Mouse (Mus musculus) forebrain, embryonic 11.5 days (tissue): ENCODE results near the gene Lpp. TPM values are rescaled to one million over a fixed set of nuclear protein-coding genes. Genes with fewer than 3 reads are reported as not detected.

Experiments used
- ATAC-seq: fragments of 200-750 bp; cut with Nextera tagmentation; replicated peaks from 2 replicates; pipeline ENCODE4 v1.8.0; 2017; ENCODE audit warnings: moderate TSS enrichment; ENCODE audit not compliant: low FRiP score
- DNase-seq: peaks from one replicate; pipeline ENCODE4 v3.0.0-alpha.2; 2017; ENCODE audit warnings: low spot score
- H3K27ac ChIP-seq: fragments of 300-500 bp; sonication (generic); 2 replicates; pipeline ENCODE4 v1.5.1; 2014; ENCODE audit warnings: low read depth, low read length
- H3K27me3 ChIP-seq: fragments of 300-500 bp; sonication (generic); 2 replicates; pipeline ENCODE4 v1.6.1; 2014; ENCODE audit warnings: mild to moderate bottlenecking, low read length, mixed read lengths; ENCODE audit not compliant: control insufficient read depth, insufficient read depth
- H3K36me3 ChIP-seq: fragments of 300-500 bp; sonication (generic); 2 replicates; pipeline ENCODE4 v1.6.1; 2014; ENCODE audit warnings: mild to moderate bottlenecking, low read length, moderate library complexity, mixed read lengths; ENCODE audit not compliant: control insufficient read depth, insufficient read depth
- H3K4me1 ChIP-seq: fragments of 300-500 bp; sonication (generic); replicated peaks from 2 replicates; pipeline ENCODE4 v1.6.1; 2014; ENCODE audit warnings: low read length, mixed read lengths; ENCODE audit not compliant: control insufficient read depth, insufficient read depth
- H3K4me2 ChIP-seq: fragments of 300-500 bp; sonication (generic); 2 replicates; pipeline ENCODE4 v1.6.1; 2014; ENCODE audit warnings: low read depth, mild to moderate bottlenecking, low read length, moderate library complexity, mixed read lengths; ENCODE audit not compliant: severe bottlenecking
- H3K4me3 ChIP-seq: fragments of 300-500 bp; sonication (generic); 2 replicates; pipeline ENCODE4 v1.5.1; 2014; ENCODE audit warnings: low read depth, low read length
- H3K9ac ChIP-seq: fragments of 300-500 bp; sonication (generic); 2 replicates; pipeline ENCODE4 v1.6.1; 2014; ENCODE audit warnings: low read length
- H3K9me3 ChIP-seq: fragments of 300-500 bp; sonication (generic); 2 replicates; pipeline ENCODE4 v1.6.1; 2016; ENCODE audit warnings: low read length, mixed read lengths; ENCODE audit not compliant: control insufficient read depth
- WGBS: fragments of 180-500 bp; shearing (Covaris S2); extraction: QIAGEN DNeasy Blood & Tissue Kit; methylation state at CpG from one replicate; pipeline ENCODE4 v1.1.7; 2014; 5-methylcytosine and 5-hydroxymethylcytosine counted together
- polyA plus RNA-seq: library from polyadenylated mRNA; unstranded; fragments of >200 nt; fragmentation: Nextera tagmentation; extraction: Ambion mirVana; gene quantifications from 2 replicates; pipeline ENCODE4 v1.2.1, GENCODE M21; 2014

The Lpp gene
- polyA plus RNA-seq, 1 experiment from 2014 or later, result 22.1 TPM

GRCm38 (mm10) chr16:24527219-24527618, 133.9 kb downstream of the Lpp start:
- no peaks in the 10 kb centered on the region for H3K36me3 ChIP-seq
- H3K27me3 ChIP-seq, result no peaks in the 10 kb centered on the region
- no peak overlapping the region for H3K27ac ChIP-seq
- ATAC-seq (no peak), DNase-seq (no peak)
- H3K4me1 ChIP-seq, result no peaks in the 10 kb centered on the region
- H3K9me3 ChIP-seq, result no peaks in the 10 kb centered on the region
- H3K9ac ChIP-seq, result no peak overlapping the region
- 92% methylated on average over 7 of the region's 7 CpGs for WGBS
- no peak overlapping the region for H3K4me2 ChIP-seq
- no peak overlapping the region for H3K4me3 ChIP-seq

GRCm38 (mm10) chr16:24531681-24532080, 138.4 kb downstream of the Lpp start:
- no peak overlapping the region for H3K4me2 ChIP-seq
- DNase-seq (no peak), ATAC-seq (no peak)
- no peaks in the 10 kb centered on the region for H3K36me3 ChIP-seq
- no peaks in the 10 kb centered on the region for H3K4me1 ChIP-seq
- 95% methylated on average over 2 of the region's 2 CpGs for WGBS
- H3K9me3 ChIP-seq, result no peaks in the 10 kb centered on the region
- H3K9ac ChIP-seq, result no peak overlapping the region
- no peaks in the 10 kb centered on the region for H3K27me3 ChIP-seq
- H3K4me3 ChIP-seq, result no peak overlapping the region
- H3K27ac ChIP-seq, result no peak overlapping the region

- DNase-seq, result no peak
These were observed 141.9 kb downstream of the Lpp start for GRCm38 (mm10) chr16:24535221-24535620.

GRCm38 (mm10) chr16:24536261-24536660, 143.0 kb downstream of the Lpp start:
- H3K27me3 ChIP-seq, result no peaks in the 10 kb centered on the region

More at GRCm38 (mm10) chr16:24535221-24535620, 141.9 kb downstream of the Lpp start:
- Histone ChIP-seq H3K4me2 (no peak overlapping the region), H3K36me3 (no peaks in the 10 kb centered on the region), H3K27me3 (no peaks in the 10 kb centered on the region), H3K4me3 (no peak overlapping the region), H3K9me3 (no peaks in the 10 kb centered on the region), H3K27ac (no peak overlapping the region), H3K4me1 (no peaks in the 10 kb centered on the region), H3K9ac (no peak overlapping the region)
- no peak for ATAC-seq
- 86% methylated on average over 6 of the region's 6 CpGs for WGBS

GRCm38 (mm10) chr16:24539003-24539402, 145.7 kb downstream of the Lpp start:
- no peak for DNase-seq
- ATAC-seq, result no peak
- 88% methylated on average over 4 of the region's 4 CpGs for WGBS
- Histone ChIP-seq H3K27me3 (no peaks in the 10 kb centered on the region), H3K36me3 (no peaks in the 10 kb centered on the region), H3K4me1 (no peaks in the 10 kb centered on the region), H3K9me3 (no peaks in the 10 kb centered on the region), H3K4me3 (no peak overlapping the region), H3K27ac (no peak overlapping the region), H3K4me2 (no peak overlapping the region), H3K9ac (no peak overlapping the region)

More at GRCm38 (mm10) chr16:24536261-24536660, 143.0 kb downstream of the Lpp start:
- no peak for ATAC-seq
- 81% methylated on average over 7 of the region's 7 CpGs for WGBS
- Histone ChIP-seq H3K4me3 (no peak overlapping the region), H3K4me1 (no peaks in the 10 kb centered on the region), H3K36me3 (no peaks in the 10 kb centered on the region), H3K4me2 (no peak overlapping the region), H3K9me3 (no peaks in the 10 kb centered on the region), H3K9ac (no peak overlapping the region), H3K27ac (no peak overlapping the region)
- no peak for DNase-seq

GRCm38 (mm10) chr16:24542864-24543263, 149.6 kb downstream of the Lpp start:
- H3K4me3 ChIP-seq, result no peak overlapping the region
- no peaks in the 10 kb centered on the region for H3K9me3 ChIP-seq
- ATAC-seq, result no peak
- H3K27ac ChIP-seq, result no peak overlapping the region
- H3K9ac ChIP-seq, result no peak overlapping the region
- 95% methylated on average over 7 of the region's 7 CpGs for WGBS
- no peaks in the 10 kb centered on the region for H3K27me3 ChIP-seq
- H3K4me2 ChIP-seq, result no peak overlapping the region
- no peaks in the 10 kb centered on the region for H3K36me3 ChIP-seq
- DNase-seq, result no peak
- no peaks in the 10 kb centered on the region for H3K4me1 ChIP-seq

- WGBS, result 86% methylated on average over 5 of the region's 5 CpGs
- H3K27me3 ChIP-seq, result no peaks in the 10 kb centered on the region
- H3K36me3 ChIP-seq, result no peaks in the 10 kb centered on the region
- no peaks in the 10 kb centered on the region for H3K9me3 ChIP-seq
- no peaks in the 10 kb centered on the region for H3K4me1 ChIP-seq
- ATAC-seq, result no peak
- no peak overlapping the region for H3K9ac ChIP-seq
- H3K27ac ChIP-seq, result no peak overlapping the region
- no peak for DNase-seq
- no peak overlapping the region for H3K4me3 ChIP-seq
- H3K4me2 ChIP-seq, result no peak overlapping the region
These were observed 152.1 kb downstream of the Lpp start for GRCm38 (mm10) chr16:24545366-24545765.

- 96% methylated on average over 4 of the region's 4 CpGs for WGBS
- Histone ChIP-seq H3K9ac (no peak overlapping the region), H3K27me3 (no peaks in the 10 kb centered on the region), H3K36me3 (no peaks in the 10 kb centered on the region), H3K9me3 (no peaks in the 10 kb centered on the region), H3K4me3 (no peak overlapping the region), H3K27ac (no peak overlapping the region), H3K4me1 (no peaks in the 10 kb centered on the region), H3K4me2 (no peak overlapping the region)
- DNase-seq (no peak), ATAC-seq (no peak)
These were observed 165.2 kb downstream of the Lpp start for GRCm38 (mm10) chr16:24558458-24558857.

- Histone ChIP-seq H3K27me3 (no peaks in the 10 kb centered on the region), H3K4me2 (no peak overlapping the region), H3K36me3 (no peaks in the 10 kb centered on the region), H3K9ac (no peak overlapping the region), H3K9me3 (no peaks in the 10 kb centered on the region), H3K4me1 (no peaks in the 10 kb centered on the region), H3K4me3 (no peak overlapping the region), H3K27ac (no peak overlapping the region)
- ATAC-seq (no peak), DNase-seq (no peak)
- WGBS, result 81% methylated on average over 4 of the region's 4 CpGs
These were observed 166.5 kb downstream of the Lpp start for GRCm38 (mm10) chr16:24559811-24560210.
